Mouse (Mus musculus) bone marrow, adult 2 months (tissue): ENCODE data around the gene Lcn4. TPM values are rescaled to one million over a fixed set of nuclear protein-coding genes. Genes with fewer than 3 reads are reported as not detected.

ENCODE experiments used
- H3K27ac ChIP-seq: fragments of 200-500 bp; 2 replicates; pipeline ENCODE4 v1.5.1; 2012; ENCODE audit warnings: low read depth, mild to moderate bottlenecking, control low read depth, inconsistent platforms, low read length; ENCODE audit not compliant: control insufficient read depth, poor library complexity, insufficient read depth
- H3K4me1 ChIP-seq: fragments of 200-500 bp; 2 replicates; pipeline ENCODE4 v1.6.1; 2011; ENCODE audit warnings: low read length; ENCODE audit not compliant: control insufficient read depth, insufficient read depth
- H3K4me3 ChIP-seq: fragments of 200-500 bp; replicated peaks from 2 replicates; pipeline ENCODE3; 2011; ENCODE audit warnings: mild to moderate bottlenecking, low read depth, low read length, control low read depth; ENCODE audit not compliant: control insufficient read depth
- CTCF ChIP-seq: fragments of 200-500 bp; IDR thresholded peaks from 2 replicates; pipeline ENCODE4 v1.5.1; 2011; ENCODE audit warnings: low read length, control low read depth; ENCODE audit not compliant: control insufficient read depth, insufficient read depth
- POLR2A ChIP-seq: fragments of 200-500 bp; IDR thresholded peaks from 2 replicates; pipeline ENCODE4 v1.6.1; 2011; ENCODE audit warnings: low read depth, mild to moderate bottlenecking, control low read depth, low read length, borderline replicate concordance; ENCODE audit not compliant: control insufficient read depth
- WGBS: fragments of 180-500 bp; shearing (Covaris S2); methylation state at CpG from one replicate; pipeline ENCODE4 v1.1.7; 2018; 5-methylcytosine and 5-hydroxymethylcytosine counted together
- polyA plus RNA-seq: library from polyadenylated mRNA; stranded (reverse); fragments of >200 nt; gene quantifications from 2 replicates; pipeline ENCODE4 v1.2.4, GENCODE M21; 2011; ENCODE audit warnings: low replicate concordance; ENCODE audit not compliant: missing spikeins, insufficient read depth, insufficient read length

Gene Lcn4
- polyA plus RNA-seq, 1 experiment, result not detected

DNA sequence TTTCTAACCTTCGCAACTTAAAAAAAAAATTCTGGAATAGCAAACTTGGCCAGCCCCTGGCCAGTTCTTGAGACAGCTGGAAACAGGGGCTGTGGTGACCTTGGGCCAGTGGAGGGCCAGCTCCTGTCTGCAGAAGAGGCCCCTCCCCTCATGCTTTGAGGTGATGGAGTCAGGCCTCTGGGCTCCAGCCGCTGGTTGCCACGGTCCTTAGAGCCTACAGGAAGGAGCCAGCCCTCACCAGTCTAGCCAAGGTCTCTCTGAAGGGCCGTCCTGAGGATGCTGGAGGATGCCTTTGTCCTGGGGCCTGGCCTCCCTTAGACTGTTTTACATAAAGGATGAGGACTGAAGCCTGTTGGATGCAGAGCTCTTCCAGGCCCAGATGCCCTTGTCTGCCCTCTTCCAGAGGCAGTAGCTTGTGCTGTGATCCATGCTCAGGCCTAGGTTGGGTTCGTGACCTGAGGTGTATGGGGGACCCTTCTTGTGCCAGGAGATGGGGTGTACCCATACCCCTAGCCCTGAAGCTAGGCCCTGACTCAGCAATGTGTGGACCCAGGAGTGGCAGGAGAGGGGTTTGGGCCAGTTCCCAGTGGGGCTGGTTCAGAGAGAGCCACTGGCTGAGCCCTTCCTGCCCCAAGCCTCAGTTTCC lies 42.2 kb downstream of the Lcn4 start:
- Histone ChIP-seq H3K4me1 (peaks cover 1% of the 10 kb centered on the region; the same call in 1 of the 2 replicates), H3K4me3 (peak overlapping the region; percentile 66), H3K27ac (no peak overlapping the region)
- WGBS, result 15% methylated on average over 5 of the region's 5 CpGs
- TF ChIP-seq CTCF, result no peak
- TF ChIP-seq POLR2A, result no peak

DNA sequence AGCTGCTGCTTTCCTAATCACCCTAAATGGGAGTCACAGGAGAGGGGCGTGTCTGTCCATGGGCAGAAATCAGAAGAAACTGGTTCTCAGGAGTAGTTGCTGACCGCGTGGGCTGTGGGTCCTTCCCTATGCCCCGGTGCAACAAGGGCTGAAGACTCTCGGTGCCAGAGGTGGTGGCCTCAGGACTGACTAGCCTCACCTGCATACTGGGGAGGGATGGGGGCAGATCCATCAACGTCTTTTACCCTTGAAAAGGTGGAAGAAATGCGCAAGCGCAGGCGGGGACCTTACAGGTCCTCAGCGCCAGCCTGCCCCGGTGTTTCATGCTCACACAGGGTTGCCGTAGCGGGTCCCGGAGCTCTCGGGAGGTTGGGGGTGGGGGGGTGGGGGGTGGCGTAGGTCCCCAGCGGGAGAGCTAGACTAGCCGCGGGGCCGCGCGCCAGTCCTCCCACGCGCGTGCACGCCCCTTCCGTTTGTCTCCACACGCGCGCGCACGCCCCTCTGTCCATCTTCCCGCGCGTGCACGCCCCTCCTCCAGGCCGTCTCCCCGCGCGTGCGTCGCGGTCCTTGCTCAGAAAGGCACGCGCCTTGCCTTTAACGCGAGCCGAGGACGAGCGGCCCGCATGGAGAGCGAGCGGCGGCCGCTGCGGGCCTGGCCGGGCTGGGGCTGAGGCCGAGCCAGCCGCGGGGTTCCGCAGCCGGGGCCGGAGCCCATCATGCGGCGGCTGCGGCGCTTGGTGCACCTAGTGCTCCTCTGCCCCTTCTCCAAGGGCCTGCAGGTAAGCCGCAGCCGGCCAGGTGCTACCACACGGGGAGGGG lies 43.0 kb downstream of the Lcn4 start, which contains the start of gene Fam69b:
TSS of gene Fam69b (plus strand) at position 537 of the 819 bp plus-strand sequence.
- 1% methylated on average over 70 of the region's 70 CpGs for WGBS
- TF ChIP-seq POLR2A (no peak), CTCF (no peak)
- Histone ChIP-seq H3K4me3 (peak within 1 kb of the TSS; percentile 66), H3K27ac (peak within 1 kb of the TSS; percentile 12; the same call in 1 of the 2 replicates), H3K4me1 (peaks cover 1% of the 10 kb centered on the region; the same call in 1 of the 2 replicates)

DNA sequence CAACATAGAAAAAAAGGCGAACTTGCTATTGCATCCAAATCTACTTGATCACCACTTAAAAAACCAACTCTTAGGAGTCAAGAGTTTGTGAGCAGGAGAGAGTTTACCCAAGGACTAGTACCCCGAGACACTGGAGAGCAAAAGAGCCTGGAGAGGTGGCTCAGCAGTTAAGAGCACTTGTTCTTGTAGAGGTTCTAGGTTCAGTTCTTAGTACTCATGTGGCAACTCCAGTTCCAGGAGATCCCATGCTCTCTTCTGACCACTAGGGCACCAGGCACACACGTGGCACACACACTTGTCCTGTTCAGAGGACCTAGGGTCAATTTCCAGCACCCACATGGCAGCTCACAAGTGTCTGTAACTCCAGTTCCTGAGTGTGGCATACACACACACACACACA lies 45.0 kb downstream of the Lcn4 start:
- H3K4me1 ChIP-seq, result peaks cover 3% of the 10 kb centered on the region
- no peak overlapping the region for H3K27ac ChIP-seq
- WGBS, result 52% methylated on average over 3 of the region's 3 CpGs
- H3K4me3 ChIP-seq, result no peak overlapping the region
- TF ChIP-seq CTCF (peak; percentile 23; the same call in 1 of the 2 replicates), POLR2A (no peak)

DNA sequence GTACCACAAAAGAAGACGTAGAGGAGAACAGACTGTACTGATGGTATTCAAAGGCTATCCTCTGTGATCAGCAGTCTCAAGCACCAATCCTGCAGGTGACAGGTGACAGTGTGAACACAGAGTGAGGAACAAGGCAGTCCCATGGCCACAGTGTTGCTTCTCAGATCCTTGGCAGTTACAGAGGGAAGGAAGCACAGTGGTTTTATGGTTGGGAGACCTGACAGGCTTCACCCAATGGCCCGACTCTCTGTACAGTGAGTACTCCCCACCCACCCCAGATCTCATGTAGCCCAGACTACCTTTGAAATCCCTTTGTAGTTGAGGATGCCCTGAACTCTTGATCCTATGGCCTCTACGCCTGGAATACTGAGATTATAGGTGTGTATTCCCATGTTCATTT lies 45.7 kb downstream of the Lcn4 start:
- TF ChIP-seq POLR2A (no peak), CTCF (no peak)
- H3K4me3 ChIP-seq, result no peak overlapping the region
- 23% methylated on average over 3 of the region's 3 CpGs for WGBS
- peaks cover 3% of the 10 kb centered on the region for H3K4me1 ChIP-seq
- H3K27ac ChIP-seq, result no peak overlapping the region

DNA sequence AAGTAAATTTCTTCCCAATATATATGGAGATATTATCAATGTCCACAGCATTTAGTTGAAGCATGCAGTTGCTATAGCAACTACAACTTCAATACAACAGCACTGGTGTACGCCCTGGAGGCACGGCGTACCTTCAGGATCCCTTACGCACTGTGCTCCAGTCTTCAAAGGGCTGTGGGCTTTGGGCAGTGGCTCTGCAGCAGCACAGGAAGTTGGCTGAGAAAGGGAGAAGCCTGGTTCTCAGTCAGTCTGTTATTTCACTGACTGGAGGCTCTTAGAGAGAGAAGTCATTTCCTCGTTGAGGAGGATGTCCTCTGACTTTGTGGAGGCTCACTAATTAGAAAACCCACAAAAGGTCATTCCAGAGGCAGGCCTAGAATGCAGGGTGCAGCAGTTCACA lies 48.1 kb downstream of the Lcn4 start:
- Histone ChIP-seq H3K27ac (no peak overlapping the region), H3K4me1 (peaks cover 3% of the 10 kb centered on the region), H3K4me3 (no peak overlapping the region)
- TF ChIP-seq CTCF (no peak), POLR2A (no peak)
- 12% methylated on average over 5 of the region's 5 CpGs for WGBS

DNA sequence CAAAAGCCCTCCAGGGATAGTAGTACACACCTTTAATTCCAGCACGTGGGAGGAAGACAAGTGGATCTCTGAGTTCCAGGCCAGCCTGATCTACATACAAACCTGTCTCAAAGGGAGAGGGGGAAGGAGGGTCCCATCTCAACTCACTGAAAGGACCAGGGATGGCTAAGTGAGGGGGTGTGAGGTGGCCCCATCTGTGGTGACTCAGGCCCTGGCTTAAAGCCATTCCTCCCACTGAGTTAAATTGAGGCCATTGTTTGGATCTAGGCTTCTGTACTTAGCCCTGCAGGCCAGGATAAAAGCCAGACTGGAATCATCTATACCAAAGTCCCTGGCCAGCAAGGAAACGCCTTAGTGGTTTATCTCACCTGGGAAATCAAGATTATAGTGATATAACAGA lies 49.8 kb downstream of the Lcn4 start:
- Histone ChIP-seq H3K4me3 (no peak overlapping the region), H3K27ac (no peak overlapping the region), H3K4me1 (peaks cover 3% of the 10 kb centered on the region)
- 63% methylated on average over 2 of the region's 2 CpGs for WGBS
- TF ChIP-seq POLR2A (no peak), CTCF (no peak)

DNA sequence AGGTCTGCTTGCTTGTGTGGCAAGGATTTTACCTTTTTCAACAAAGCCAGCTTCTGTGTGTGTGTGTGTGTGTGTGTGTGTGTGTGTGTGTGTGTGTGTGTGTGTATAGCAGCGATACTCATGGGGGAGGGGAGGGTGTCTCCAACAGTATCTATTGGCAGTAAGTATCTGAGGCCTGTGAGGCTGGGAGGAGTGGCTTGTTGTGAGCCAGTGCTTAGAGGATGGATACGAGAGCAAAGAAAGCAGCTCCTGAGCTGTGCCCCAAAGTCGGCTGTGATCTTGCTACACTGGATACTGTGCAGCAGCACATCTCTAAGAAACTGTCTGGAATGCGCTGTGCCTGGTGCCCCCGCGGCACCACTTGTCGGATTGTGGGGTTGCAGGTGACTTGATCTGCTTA lies 53.2 kb downstream of the Lcn4 start:
- H3K4me1 ChIP-seq, result peaks cover under 1% of the 10 kb centered on the region
- WGBS, result 75% methylated on average over 7 of the region's 7 CpGs
- no peak overlapping the region for H3K4me3 ChIP-seq
- H3K27ac ChIP-seq, result no peak overlapping the region
- no peak for TF ChIP-seq POLR2A

Other genes starting within 250 kb of the Lcn4 start
- 5.8 and 30.1 TPM in 2 replicates for gene Sec16a, start 226.1 kb downstream of the Lcn4 start, polyA plus RNA-seq
- 21.8 and 36.9 TPM in 2 replicates for gene Notch1, start 154.6 kb downstream of the Lcn4 start, polyA plus RNA-seq
- gene Egfl7, start 91.3 kb downstream of the Lcn4 start, polyA plus RNA-seq, result 91.0 and 128 TPM in 2 replicates
- gene Gm20532, start 84.6 kb downstream of the Lcn4 start, polyA plus RNA-seq, result not detected in 2 replicates
- 10.6 and 32.5 TPM in 2 replicates for gene Agpat2, start 66.9 kb downstream of the Lcn4 start, polyA plus RNA-seq
- 0.99 and 4.2 TPM in 2 replicates for gene Fam69b, start 42.8 kb downstream of the Lcn4 start, polyA plus RNA-seq
- gene Abo, start 193.7 kb upstream of the Lcn4 start, polyA plus RNA-seq, result not detected in 2 replicates
- gene Surf6, start 231.6 kb upstream of the Lcn4 start, polyA plus RNA-seq, result 7.5 and 23.5 TPM in 2 replicates
- 13.0 and 13.1 TPM in 2 replicates for gene Med22, start 239.4 kb upstream of the Lcn4 start, polyA plus RNA-seq
- gene Rpl7a, start 239.5 kb upstream of the Lcn4 start, polyA plus RNA-seq, result 161 and 199 TPM in 2 replicates
- gene Surf2, start 245.1 kb upstream of the Lcn4 start, polyA plus RNA-seq, result 17.7 and 36.9 TPM in 2 replicates
- gene Surf1, start 245.2 kb upstream of the Lcn4 start, polyA plus RNA-seq, result 32.1 and 58.4 TPM in 2 replicates